Mouse (Mus musculus) intestine, embryonic 16.5 days (tissue): ENCODE measurements at regions not wholly inside any gene's neighbourhood (a gene's known extent, or its start where the extent isn't known, plus 50 kb on each side); places are given as distances from the start of the nearest gene placed in this dataset.
A peak's percentile ranks its signal among the peaks of the same experiment; 100 is the strongest.

Experiments
- ATAC-seq: fragments of 200-750 bp; cut with Nextera tagmentation; 2 replicates; pipeline ENCODE4 v1.8.0; 2017; ENCODE audit warnings: moderate TSS enrichment, moderate library complexity
- H3K27ac ChIP-seq: fragments of 300-500 bp; sonication (generic); 2 replicates; pipeline ENCODE4 v1.5.1; 2014; ENCODE audit warnings: mild to moderate bottlenecking, low read length
- H3K27me3 ChIP-seq: fragments of 300-500 bp; sonication (generic); replicated peaks from 2 replicates; pipeline ENCODE4 v1.6.1; 2014; ENCODE audit warnings: low read length, control low read depth, mixed read lengths; ENCODE audit not compliant: control insufficient read depth, insufficient read depth
- H3K36me3 ChIP-seq: fragments of 300-500 bp; sonication (generic); 2 replicates; pipeline ENCODE4 v1.6.1; 2014; ENCODE audit warnings: low read length, control low read depth; ENCODE audit not compliant: control insufficient read depth, insufficient read depth
- H3K4me1 ChIP-seq: fragments of 300-500 bp; sonication (generic); 2 replicates; pipeline ENCODE4 v1.6.1; 2014; ENCODE audit warnings: low read length, control low read depth, mixed read lengths; ENCODE audit not compliant: control insufficient read depth, insufficient read depth
- H3K4me2 ChIP-seq: fragments of 300-500 bp; sonication (generic); 2 replicates; pipeline ENCODE4 v1.6.1; 2014; ENCODE audit warnings: low read depth, low read length, control low read depth
- H3K4me3 ChIP-seq: fragments of 300-500 bp; sonication (generic); 2 replicates; pipeline ENCODE4 v1.5.1; 2014; ENCODE audit warnings: mild to moderate bottlenecking, low read length
- H3K9ac ChIP-seq: fragments of 300-500 bp; sonication (generic); 2 replicates; pipeline ENCODE4 v1.6.1; 2014; ENCODE audit warnings: low read depth, low read length
- H3K9me3 ChIP-seq: fragments of 300-500 bp; sonication (generic); 2 replicates; pipeline ENCODE4 v1.6.1; 2016; ENCODE audit warnings: low read length, control low read depth; ENCODE audit not compliant: control insufficient read depth
- WGBS: fragments of 180-500 bp; shearing (Covaris S2); extraction: QIAGEN DNeasy Blood & Tissue Kit; methylation state at CpG from one replicate; pipeline ENCODE4 v1.1.7; 2014; 5-methylcytosine and 5-hydroxymethylcytosine counted together

GRCm38 (mm10) chr9:47405547-47405946, 124.4 kb upstream of the Cadm1 start:
- no peaks in the 10 kb centered on the region for H3K36me3 ChIP-seq
- WGBS = 65% methylated on average over 4 of the region's 4 CpGs
- H3K27ac ChIP-seq = no peak overlapping the region
- no peak for ATAC-seq
- H3K9ac ChIP-seq = no peak overlapping the region
- no peak overlapping the region for H3K4me3 ChIP-seq
- no peak overlapping the region for H3K4me2 ChIP-seq
- H3K9me3 ChIP-seq = no peaks in the 10 kb centered on the region
- no peaks in the 10 kb centered on the region; the same call in 1 of the 2 replicates for H3K4me1 ChIP-seq
- H3K27me3 ChIP-seq = no peaks in the 10 kb centered on the region

DNA sequence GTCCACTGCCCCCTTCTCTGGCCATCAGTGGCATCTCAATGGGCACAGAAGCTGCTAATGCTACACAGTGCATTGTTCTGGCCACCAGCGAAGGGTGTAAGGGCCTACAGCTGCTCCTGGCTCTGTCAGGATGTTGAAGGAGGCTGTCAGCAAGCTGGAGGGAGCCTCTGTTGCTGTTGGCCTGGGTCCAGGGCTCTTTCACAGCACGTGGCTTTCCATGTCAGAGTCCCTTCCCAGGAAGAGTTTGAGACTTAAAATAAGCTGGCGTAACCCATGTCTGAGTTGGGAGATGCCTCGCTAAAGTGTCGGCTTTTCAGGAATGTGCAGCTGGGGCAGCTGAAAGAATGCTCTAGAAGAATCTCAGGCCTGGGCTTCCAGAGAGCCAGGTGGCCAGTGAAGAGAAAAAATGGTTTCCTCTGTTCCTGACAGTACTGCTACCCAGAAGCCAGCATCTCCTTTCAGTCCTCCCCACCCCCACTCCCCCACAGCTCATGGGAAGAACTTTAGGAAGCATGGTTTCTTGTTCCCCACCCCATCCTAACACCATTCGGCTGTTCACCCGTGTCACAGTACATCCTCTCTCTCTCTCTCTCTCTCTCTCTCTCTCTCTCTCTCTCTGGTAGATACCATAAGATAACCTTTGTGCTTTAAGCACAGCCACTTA, 122.8 kb upstream of the Cadm1 start:
- no peak overlapping the region for H3K4me2 ChIP-seq
- 38% methylated on average over 7 of the region's 7 CpGs for WGBS
- no peak overlapping the region for H3K27ac ChIP-seq
- H3K9me3 ChIP-seq = no peaks in the 10 kb centered on the region
- no peaks in the 10 kb centered on the region; the same call in 1 of the 2 replicates for H3K27me3 ChIP-seq
- peak; percentile 79 for ATAC-seq
- H3K36me3 ChIP-seq = no peaks in the 10 kb centered on the region
- H3K4me1 ChIP-seq = no peaks in the 10 kb centered on the region; the same call in 1 of the 2 replicates
- no peak overlapping the region for H3K4me3 ChIP-seq
- no peak overlapping the region for H3K9ac ChIP-seq

DNA sequence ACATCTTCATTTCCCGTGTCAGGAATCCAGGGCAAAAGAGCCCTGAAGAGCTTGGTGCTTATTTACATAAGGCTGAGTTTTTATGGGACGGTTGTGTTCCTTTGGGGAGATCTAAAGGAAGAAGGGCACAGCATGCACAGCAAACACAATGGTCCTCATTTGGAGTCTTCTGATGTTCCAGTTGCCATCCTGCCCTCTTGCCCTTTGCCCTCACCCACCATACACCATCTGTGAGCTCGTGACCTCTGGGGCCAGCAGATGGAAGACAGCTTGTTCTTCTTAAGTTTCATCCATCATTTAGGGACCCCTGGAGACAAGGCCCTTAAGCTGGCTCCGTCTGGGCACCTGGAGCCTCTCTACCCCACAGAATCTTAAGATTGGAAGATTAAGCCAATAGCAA, 121.9 kb upstream of the Cadm1 start:
- Histone ChIP-seq H3K4me1 (no peaks in the 10 kb centered on the region; the same call in 1 of the 2 replicates), H3K27ac (no peak overlapping the region), H3K9me3 (no peaks in the 10 kb centered on the region), H3K9ac (no peak overlapping the region), H3K4me2 (no peak overlapping the region), H3K4me3 (no peak overlapping the region), H3K36me3 (no peaks in the 10 kb centered on the region), H3K27me3 (no peaks in the 10 kb centered on the region; the same call in 1 of the 2 replicates)
- 48% methylated on average over 4 of the region's 4 CpGs for WGBS
- no peak for ATAC-seq

- H3K9me3 ChIP-seq = no peaks in the 10 kb centered on the region
- H3K4me1 ChIP-seq = no peaks in the 10 kb centered on the region; the same call in 1 of the 2 replicates
- ATAC-seq = no peak
- H3K4me3 ChIP-seq = no peak overlapping the region
- WGBS = 82% methylated on average over 6 of the region's 6 CpGs
- no peaks in the 10 kb centered on the region for H3K36me3 ChIP-seq
- H3K27me3 ChIP-seq = no peaks in the 10 kb centered on the region; the same call in 1 of the 2 replicates
- H3K9ac ChIP-seq = no peak overlapping the region
- no peak overlapping the region for H3K27ac ChIP-seq
- no peak overlapping the region for H3K4me2 ChIP-seq
These were observed 120.4 kb upstream of the Cadm1 start for GRCm38 (mm10) chr9:47409579-47409978.

DNA sequence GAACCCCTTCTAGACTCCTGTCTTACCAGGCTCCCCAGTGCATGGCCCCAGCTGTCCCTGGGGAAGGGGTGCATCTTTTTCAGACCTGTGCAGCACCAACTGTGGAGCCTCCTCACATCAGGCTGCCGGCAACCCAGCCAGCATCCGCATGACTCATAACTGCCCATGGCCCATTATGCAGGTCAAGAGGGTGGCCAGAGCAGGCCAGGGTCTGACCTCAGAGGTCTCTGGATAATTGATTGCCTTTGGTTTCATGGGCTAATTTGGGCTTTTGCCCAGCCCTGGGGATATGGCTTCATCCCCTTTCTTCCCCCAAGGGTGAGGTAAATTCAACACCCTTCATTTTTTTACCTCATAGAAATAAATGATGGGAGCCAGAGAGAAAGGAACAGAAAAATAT, 117.2 kb upstream of the Cadm1 start:
- Histone ChIP-seq H3K27me3 (no peaks in the 10 kb centered on the region; the same call in 1 of the 2 replicates), H3K9me3 (no peaks in the 10 kb centered on the region), H3K36me3 (no peaks in the 10 kb centered on the region), H3K4me3 (no peak overlapping the region), H3K4me1 (no peaks in the 10 kb centered on the region), H3K4me2 (no peak overlapping the region), H3K27ac (no peak overlapping the region), H3K9ac (no peak overlapping the region)
- WGBS = 70% methylated on average over 2 of the region's 2 CpGs
- no peak for ATAC-seq

DNA sequence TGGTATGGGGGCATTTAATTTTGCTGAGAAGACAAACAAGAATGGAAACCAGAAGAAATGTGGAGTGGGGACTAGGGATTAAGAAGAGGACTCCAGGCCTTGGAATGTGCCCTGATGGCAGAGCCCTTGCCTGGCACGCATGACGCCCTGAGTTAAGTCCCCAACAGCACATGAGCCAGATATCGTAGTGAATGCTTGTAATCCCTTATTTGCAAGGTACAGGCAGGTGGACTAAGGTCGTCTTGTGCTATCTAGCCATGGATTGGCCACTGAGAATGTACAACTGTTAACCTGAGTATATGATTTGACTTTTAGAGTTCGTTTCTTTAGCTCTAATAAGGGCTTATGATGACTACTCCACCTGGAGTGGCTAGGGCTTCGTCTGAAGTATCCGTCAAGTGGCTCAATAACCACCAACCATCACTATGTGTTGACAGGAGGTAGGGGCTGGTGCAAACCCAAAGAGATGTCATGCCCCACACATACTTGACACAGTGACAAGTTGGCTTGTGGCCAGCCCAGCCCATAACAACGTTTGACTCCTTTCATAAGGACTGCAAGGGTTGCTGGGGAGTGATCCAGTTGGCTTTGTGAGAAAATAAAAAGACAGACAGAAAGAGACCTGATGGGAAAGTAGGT, 115.5 kb upstream of the Cadm1 start:
- no peak for ATAC-seq
- H3K27ac ChIP-seq = no peak overlapping the region
- no peak overlapping the region for H3K4me3 ChIP-seq
- H3K9me3 ChIP-seq = no peaks in the 10 kb centered on the region
- no peaks in the 10 kb centered on the region for H3K36me3 ChIP-seq
- H3K4me1 ChIP-seq = no peaks in the 10 kb centered on the region
- H3K27me3 ChIP-seq = no peaks in the 10 kb centered on the region; the same call in 1 of the 2 replicates
- no peak overlapping the region for H3K9ac ChIP-seq
- H3K4me2 ChIP-seq = no peak overlapping the region
- WGBS = 83% methylated on average over 8 of the region's 8 CpGs

- Histone ChIP-seq H3K27me3 (no peaks in the 10 kb centered on the region), H3K9ac (no peak overlapping the region), H3K36me3 (no peaks in the 10 kb centered on the region), H3K4me2 (no peak overlapping the region), H3K9me3 (no peaks in the 10 kb centered on the region), H3K4me3 (no peak overlapping the region), H3K4me1 (no peaks in the 10 kb centered on the region), H3K27ac (no peak overlapping the region)
- WGBS = 26% methylated on average over 9 of the region's 9 CpGs
- ATAC-seq = no peak
These were observed 107.8 kb upstream of the Cadm1 start for GRCm38 (mm10) chr9:47422151-47422599.

DNA sequence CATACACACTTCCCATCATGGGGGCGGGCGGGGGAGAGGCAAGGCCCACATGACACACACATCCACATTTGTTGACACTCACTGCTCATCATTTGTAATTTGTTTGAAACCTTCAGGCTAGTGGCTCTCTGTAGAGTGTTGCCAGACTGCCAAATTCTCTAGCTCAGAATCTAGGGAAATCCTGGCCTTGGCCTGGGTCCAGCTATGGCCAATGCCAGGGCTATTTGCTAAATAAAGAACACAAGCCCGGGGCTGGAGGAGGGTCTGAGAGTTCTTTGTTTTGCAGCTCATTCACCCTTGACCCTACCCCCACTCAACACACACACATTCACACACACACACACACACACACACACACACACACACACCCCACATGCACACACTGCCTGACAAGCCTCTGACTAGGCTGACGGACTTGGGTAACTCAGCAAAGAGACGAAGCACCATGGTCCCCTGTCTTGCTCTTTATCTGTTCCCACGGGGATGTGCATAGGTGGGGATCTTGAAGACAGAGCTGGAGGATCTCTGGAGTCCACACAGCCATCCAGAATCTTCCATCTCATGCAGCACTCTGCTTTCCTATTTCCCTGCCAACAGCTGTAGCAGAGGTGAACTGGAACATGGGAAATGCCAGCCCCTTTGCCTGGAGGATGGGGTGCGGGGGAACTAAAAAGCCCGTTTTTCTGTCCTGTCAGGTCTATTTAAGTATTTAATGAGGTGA, 107.1 kb upstream of the Cadm1 start:
- Histone ChIP-seq H3K4me2 (no peak overlapping the region), H3K4me3 (no peak overlapping the region), H3K9me3 (no peaks in the 10 kb centered on the region), H3K4me1 (no peaks in the 10 kb centered on the region), H3K27me3 (no peaks in the 10 kb centered on the region), H3K27ac (no peak overlapping the region), H3K9ac (no peak overlapping the region), H3K36me3 (no peaks in the 10 kb centered on the region)
- ATAC-seq = peak; percentile 26; the same call in 1 of the 2 replicates
- WGBS = 51% methylated on average over 8 of the region's 8 CpGs

- Histone ChIP-seq H3K9ac (no peak overlapping the region), H3K4me3 (no peak overlapping the region), H3K27me3 (no peaks in the 10 kb centered on the region), H3K9me3 (no peaks in the 10 kb centered on the region), H3K36me3 (no peaks in the 10 kb centered on the region), H3K4me1 (no peaks in the 10 kb centered on the region), H3K4me2 (no peak overlapping the region), H3K27ac (no peak overlapping the region)
- no peak for ATAC-seq
- WGBS = 74% methylated on average over 3 of the region's 3 CpGs
These were observed 106.5 kb upstream of the Cadm1 start for GRCm38 (mm10) chr9:47423462-47423832.
